Mouse (Mus musculus) heart, postnatal 4 days (tissue): ENCODE measurements around the gene Lrfn1. TPM values are rescaled to one million over a fixed set of nuclear protein-coding genes. Genes with fewer than 3 reads are reported as not detected.
A peak's percentile ranks its signal among the peaks of the same experiment; 100 is the strongest.
"Not testable (repeated sequence)": the region's sequence is repeated elsewhere in the genome, so short reads cannot be mapped to it uniquely, and the experiment has no call there.

ENCODE experiments used
- DNase-seq: peaks from one replicate; pipeline ENCODE4 v3.0.0; 2021
- total RNA-seq, 2 experiments: library from RNA; stranded (reverse); gene quantifications; 2 replicates each; pipeline ENCODE4 v1.2.3; 2021

Gene Lrfn1
- total RNA-seq, 2 experiments from 2014 or later, result 2.5 to 3.3 TPM

- no peak for DNase-seq
Observed at GRCm38 (mm10) chr7:28447101-28447830, 4.5 kb upstream of the Lrfn1 start.

- DNase-seq, result no peak
Observed at GRCm38 (mm10) chr7:28447865-28448820, 3.6 kb upstream of the Lrfn1 start.

- no peak for DNase-seq
Observed at GRCm38 (mm10) chr7:28452361-28453005, 703 bp downstream of the Lrfn1 start.

GRCm38 (mm10) chr7:28460361-28460760 lies 8.6 kb downstream of the Lrfn1 start:
- DNase-seq, result no peak

GRCm38 (mm10) chr7:28462769-28463168 lies 11.0 kb downstream of the Lrfn1 start:
- DNase-seq, result no peak

- DNase-seq, result peak; percentile 58
Observed at GRCm38 (mm10) chr7:28464416-28465212, 12.8 kb downstream of the Lrfn1 start.

GRCm38 (mm10) chr7:28466721-28467212 lies 15.0 kb downstream of the Lrfn1 start:
- no peak for DNase-seq

- DNase-seq, result peak; percentile 63
Observed at GRCm38 (mm10) chr7:28467213-28467751, 15.5 kb downstream of the Lrfn1 start.

- no peak for DNase-seq
Observed at GRCm38 (mm10) chr7:28476191-28476590, 24.4 kb downstream of the Lrfn1 start.

- DNase-seq, result no peak
Observed at GRCm38 (mm10) chr7:28477363-28477762, 25.6 kb downstream of the Lrfn1 start.

GRCm38 (mm10) chr7:28478854-28479253 lies 27.1 kb downstream of the Lrfn1 start:
- DNase-seq, result no peak

GRCm38 (mm10) chr7:28482854-28483253 lies 31.1 kb downstream of the Lrfn1 start:
- no peak for DNase-seq

- no peak for DNase-seq
Observed at GRCm38 (mm10) chr7:28484192-28484591, 32.4 kb downstream of the Lrfn1 start.

- no peak for DNase-seq
Observed at GRCm38 (mm10) chr7:28488030-28488491, 36.3 kb downstream of the Lrfn1 start.

- peak; percentile 64 for DNase-seq
Observed at GRCm38 (mm10) chr7:28490410-28490809, 38.6 kb downstream of the Lrfn1 start.

- no peak for DNase-seq
Observed at GRCm38 (mm10) chr7:28490903-28491302, 39.1 kb downstream of the Lrfn1 start.

GRCm38 (mm10) chr7:28492310-28492709 lies 40.5 kb downstream of the Lrfn1 start:
- no peak for DNase-seq

GRCm38 (mm10) chr7:28495426-28495825 lies 43.6 kb downstream of the Lrfn1 start:
- DNase-seq, result no peak

GRCm38 (mm10) chr7:28505585-28505984 lies 53.8 kb downstream of the Lrfn1 start:
- peak; percentile 32 for DNase-seq

GRCm38 (mm10) chr7:28509121-28509520 lies 57.3 kb downstream of the Lrfn1 start:
- not testable (repeated sequence) for DNase-seq

- DNase-seq, result not testable (repeated sequence)
Observed at GRCm38 (mm10) chr7:28510405-28510974, 58.7 kb downstream of the Lrfn1 start, which contains the start of gene Ifnl2. Ifnl2 (minus strand) TSS chr7:28510455.
